18 mouse cellular contexts compared by ENCODE assay signal in genomic region chr6:99401801-99402200, GRCm38 (mm10).
A peak's percentile ranks its signal among the peaks of the same experiment; 100 is the strongest.
DNase-seq lines count a peak whose midpoint lies in the region; ATAC-seq lines count a peak whose summit lies in the region.
"Had no signal": no experiment of that assay in that cellular context is flagged by ENCODE, and none has a peak within 500 bp of the region (broad histone marks: within the 10 kb centered on the region; RNA-seq: fewer than 3 reads in every experiment).

No protein-coding gene starts in this region.

- DNase-seq in B cell, adult 2 months = peak; percentile 25 to 40
- DNase-seq in CD4-positive helper T cell, adult 2 months (ENCODE audit: low read depth, low spot score) = peak; percentile 76
- DNase-seq in thymus, adult 18-20 months = peak; percentile 49 to 75
- no peak for DNase-seq in left cerebral cortex, postnatal 25 days (ENCODE audit: low spot score in 2 of 2)
- no peak for DNase-seq in cerebellum, adult 18-20 months
- DNase-seq: adrenal gland, postnatal 10 days; cerebellum, postnatal 25 days; left cerebral cortex, postnatal 4 days had no signal

- H3K4me2 ChIP-seq in intestine, embryonic 16.5 days (ENCODE audit: low read depth, low read length) = no peak overlapping the region
- H3K4me2 ChIP-seq: embryonic facial prominence, embryonic 12.5 days; heart, embryonic 15.5 days; hindbrain, embryonic 14.5 days; liver, embryonic 12.5 days; neural tube, embryonic 15.5 days had no signal

- intact Hi-C loops in left cerebral cortex, postnatal 25 days (cut with DNase I) = no loop called here

- H3K9ac ChIP-seq in intestine, embryonic 16.5 days (ENCODE audit: low read depth, low read length) = no peak overlapping the region
- H3K9ac ChIP-seq: embryonic facial prominence, embryonic 12.5 days; heart, embryonic 15.5 days; hindbrain, embryonic 14.5 days; liver, embryonic 12.5 days; neural tube, embryonic 15.5 days had no signal

- no peaks in the 10 kb centered on the region for H3K9me3 ChIP-seq in intestine, embryonic 16.5 days (ENCODE audit: control insufficient read depth, low read length)
- H3K9me3 ChIP-seq: embryonic facial prominence, embryonic 12.5 days; forebrain, embryonic 10.5 days; heart, embryonic 15.5 days; liver, embryonic 12.5 days; neural tube, embryonic 15.5 days had no signal

- no peaks in the 10 kb centered on the region for H3K27me3 ChIP-seq in intestine, embryonic 16.5 days (replicated peaks; ENCODE audit: control insufficient read depth, insufficient read depth, low read length)
- H3K27me3 ChIP-seq: embryonic facial prominence, embryonic 12.5 days; heart, embryonic 15.5 days; liver, embryonic 12.5 days; neural tube, embryonic 15.5 days had no signal

- no peak overlapping the region for H3K4me3 ChIP-seq in intestine, embryonic 16.5 days (ENCODE audit: low read length)
- H3K4me3 ChIP-seq: embryonic facial prominence, embryonic 12.5 days; forebrain, embryonic 10.5 days; heart, embryonic 15.5 days; liver, embryonic 12.5 days; neural tube, embryonic 15.5 days had no signal

- ATAC-seq in intestine, embryonic 16.5 days = peak; percentile 56
- no peak for ATAC-seq in megakaryocyte-erythroid progenitor cell, adult 5-6 weeks (replicated peaks; ENCODE audit: low FRiP score, low TSS enrichment, poor library complexity, severe bottlenecking)
- ATAC-seq: liver, embryonic 12.5 days had no signal

- H3K27ac ChIP-seq in intestine, embryonic 16.5 days (ENCODE audit: low read length) = 0 out of 2 replicates have a peak overlapping the region, but pooled peaks have one; percentile 16
- H3K27ac ChIP-seq: embryonic facial prominence, embryonic 12.5 days; heart, embryonic 15.5 days; hindbrain, embryonic 14.5 days; kidney, postnatal 0 days; liver, embryonic 12.5 days; macrophage; neural tube, embryonic 15.5 days had no signal

- 53% methylated on average over 6 of the region's 6 CpGs for WGBS in intestine, embryonic 16.5 days

- no peaks in the 10 kb centered on the region for H3K36me3 ChIP-seq in intestine, embryonic 16.5 days (ENCODE audit: control insufficient read depth, insufficient read depth, low read length)
- H3K36me3 ChIP-seq: heart, embryonic 15.5 days; liver, embryonic 12.5 days; neural tube, embryonic 15.5 days had no signal

- peaks cover 30% of the 10 kb centered on the region for H3K4me1 ChIP-seq in intestine, embryonic 16.5 days (ENCODE audit: control insufficient read depth, insufficient read depth, low read length)

Comparison
In these comparisons a context has a peak if more than half of its experiments do, and no peak if none do; other contexts are left out.
1. DNase-seq: peak in B cell, adult 2 months (2 of 2), CD4-positive helper T cell, adult 2 months (single experiment) and thymus, adult 18-20 months (2 of 2); none in left cerebral cortex, postnatal 25 days (0 of 2) and cerebellum, adult 18-20 months (0 of 2).